Mouse (Mus musculus) gastrocnemius, adult 18-20 months (tissue): ENCODE measurements at regions not wholly inside any gene's neighbourhood (a gene's known extent, or its start where the extent isn't known, plus 50 kb on each side); places are given as distances from the start of the nearest gene placed in this dataset.

Experiments
- DNase-seq: peaks from one replicate; pipeline ENCODE4 v3.0.0; 2021; ENCODE audit warnings: low spot score

DNA sequence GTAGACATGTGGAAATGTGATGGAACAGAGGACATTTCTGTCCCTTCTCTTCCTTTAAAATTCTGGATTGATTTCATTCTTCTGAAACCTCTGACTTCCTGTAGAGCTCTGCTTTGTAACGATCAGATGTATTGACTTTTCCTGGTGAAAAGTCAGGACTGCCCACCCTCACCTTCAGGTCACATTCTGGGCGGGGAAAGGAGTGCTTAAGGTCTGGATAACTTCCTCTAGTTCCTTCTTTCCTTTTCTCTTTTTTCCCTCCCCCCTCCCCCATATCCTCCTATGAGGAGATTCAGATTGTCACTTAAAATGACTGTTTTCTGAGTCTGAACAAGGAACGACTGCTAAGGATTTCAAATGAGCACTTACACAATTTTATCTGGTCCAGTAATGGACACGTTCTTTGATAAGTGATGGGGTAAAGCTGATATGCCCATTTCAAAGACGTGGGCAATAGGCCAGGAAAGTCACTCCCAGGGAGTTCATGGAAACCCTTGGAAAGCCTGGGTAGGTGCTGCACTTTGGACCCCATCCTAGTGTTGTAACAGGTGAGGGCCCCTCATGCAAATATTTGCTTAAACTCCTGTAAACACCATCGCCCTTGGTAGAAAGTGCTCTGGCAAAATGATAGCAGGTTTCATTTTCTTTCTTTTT lies 186.9 kb upstream of the Marcks start:
- no peak for DNase-seq

DNA sequence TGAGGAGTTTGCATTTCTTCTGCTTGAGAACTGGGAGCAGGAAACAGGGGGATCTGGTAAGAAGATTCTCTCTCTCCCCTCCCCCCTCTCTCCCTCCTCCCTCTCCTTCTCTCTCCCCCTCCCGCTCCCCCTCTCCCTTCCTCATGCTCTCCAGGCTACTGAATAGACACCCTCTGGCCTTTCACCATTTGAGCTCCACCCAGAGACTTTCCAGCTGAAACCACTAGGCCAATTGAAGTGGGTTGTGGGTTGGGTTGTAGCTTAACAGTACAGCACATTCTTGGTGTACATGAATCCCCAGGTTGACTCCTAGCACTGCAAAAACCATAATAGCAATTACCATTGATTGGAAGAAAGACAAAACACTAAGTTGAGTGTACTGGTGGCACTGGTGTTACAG lies 185.0 kb upstream of the Marcks start:
- no peak for DNase-seq

DNA sequence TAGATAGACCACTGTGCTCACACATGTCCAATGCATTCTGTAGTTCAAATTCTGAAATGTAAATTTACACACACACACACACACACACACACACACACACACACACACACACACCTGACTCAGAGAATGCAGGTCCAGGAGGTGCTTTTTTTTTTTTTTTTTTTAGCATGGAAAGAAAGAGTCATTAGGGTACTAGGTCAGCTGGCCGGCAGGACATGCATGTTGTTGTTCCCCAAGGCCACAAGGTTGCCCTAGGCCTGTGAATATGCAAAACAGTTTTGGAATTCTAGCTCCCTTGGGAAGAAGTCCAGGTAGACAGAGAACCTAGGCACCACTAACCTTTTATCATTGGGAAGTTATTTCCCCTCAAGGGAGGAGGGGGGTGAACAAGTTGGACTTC lies 184.1 kb upstream of the Marcks start:
- DNase-seq, result no peak

DNA sequence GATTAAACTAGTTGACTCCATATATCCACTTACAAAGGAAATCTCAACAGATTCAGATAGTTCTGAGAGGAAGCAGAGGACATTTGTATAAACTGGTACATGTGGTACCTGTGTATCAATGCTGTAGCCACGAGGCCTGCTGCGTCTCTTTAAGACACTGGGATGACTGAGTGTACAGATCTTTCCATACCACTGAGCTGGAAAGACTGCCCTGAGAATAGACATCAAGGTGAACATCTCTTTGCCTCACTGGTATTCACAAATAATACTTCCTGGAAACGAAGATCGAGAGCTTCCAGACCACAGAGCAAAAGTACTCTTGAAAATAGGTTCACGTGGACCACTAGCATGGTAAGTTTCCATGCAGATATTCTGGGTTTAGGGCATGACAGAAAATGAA lies 183.6 kb upstream of the Marcks start:
- no peak for DNase-seq

DNA sequence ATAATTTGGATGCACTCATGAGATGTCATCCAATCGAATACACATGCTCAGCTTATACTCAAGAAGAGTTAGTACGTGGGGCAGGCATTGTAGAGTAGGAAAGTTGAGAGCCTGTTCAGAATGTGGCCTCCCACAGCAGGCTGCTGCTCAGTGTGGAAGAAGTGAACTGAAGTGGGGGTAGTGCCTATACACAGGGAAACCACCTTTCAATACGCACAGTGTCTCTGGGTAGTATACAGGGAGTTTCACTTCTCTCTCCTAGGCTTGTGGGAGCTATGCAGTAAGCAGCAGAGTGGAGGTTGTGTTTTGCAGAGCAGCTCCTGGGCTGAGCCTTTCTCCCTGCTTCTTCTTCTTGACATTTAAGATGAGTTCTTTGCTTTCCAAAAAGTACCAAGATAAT lies 182.5 kb upstream of the Marcks start:
- DNase-seq, result no peak

DNA sequence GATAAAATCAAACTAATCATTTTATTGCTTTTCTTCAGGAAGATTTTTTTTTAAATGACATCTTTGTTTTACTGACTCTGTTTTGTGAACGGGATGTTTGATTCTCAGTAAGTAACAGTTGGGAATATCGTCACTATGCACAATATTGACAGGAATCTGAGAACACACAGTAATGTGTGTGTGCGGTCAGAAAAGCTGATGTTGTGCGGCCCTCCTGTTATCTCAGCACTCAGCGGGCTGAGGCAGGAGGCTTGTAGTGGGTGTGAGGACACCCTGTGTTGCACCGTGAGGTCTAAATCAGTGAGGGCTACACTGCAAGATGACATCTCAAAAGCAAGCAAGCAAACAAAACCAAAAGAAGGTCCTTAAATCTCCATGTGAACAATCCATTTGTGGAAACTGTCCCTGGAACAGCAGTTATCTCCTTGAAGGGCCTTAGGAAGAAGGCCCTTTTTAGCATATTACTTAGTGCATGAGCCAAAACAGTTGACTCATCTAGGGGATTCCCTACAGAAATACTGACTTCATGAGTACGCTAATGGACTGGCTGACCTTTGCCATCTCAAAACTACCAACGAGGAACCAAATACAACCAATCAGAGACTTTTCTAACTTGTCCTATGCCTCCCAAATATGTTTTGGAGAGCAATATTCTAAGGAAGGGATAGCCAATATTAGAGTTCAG lies 181.2 kb upstream of the Marcks start:
- DNase-seq, result no peak

DNA sequence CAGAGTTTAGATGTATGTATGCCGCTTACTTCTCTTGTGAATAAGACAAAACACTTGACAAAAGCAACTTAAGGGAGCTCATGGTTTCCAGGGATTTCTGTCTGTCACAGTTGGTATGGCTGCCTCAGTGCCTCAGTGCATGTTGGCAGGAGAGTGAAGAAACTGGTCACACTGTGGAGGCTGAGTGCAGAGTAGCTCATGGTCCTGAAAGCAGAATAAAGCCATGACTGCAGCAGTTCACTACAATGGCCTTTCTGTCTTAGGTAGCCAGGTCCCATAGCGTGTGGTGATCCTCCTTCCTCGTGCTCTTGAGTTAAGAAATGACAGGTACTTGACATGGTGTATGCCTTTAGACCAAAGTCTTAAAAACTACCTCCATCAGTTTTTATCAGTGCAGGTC lies 178.0 kb upstream of the Marcks start:
- no peak for DNase-seq

DNA sequence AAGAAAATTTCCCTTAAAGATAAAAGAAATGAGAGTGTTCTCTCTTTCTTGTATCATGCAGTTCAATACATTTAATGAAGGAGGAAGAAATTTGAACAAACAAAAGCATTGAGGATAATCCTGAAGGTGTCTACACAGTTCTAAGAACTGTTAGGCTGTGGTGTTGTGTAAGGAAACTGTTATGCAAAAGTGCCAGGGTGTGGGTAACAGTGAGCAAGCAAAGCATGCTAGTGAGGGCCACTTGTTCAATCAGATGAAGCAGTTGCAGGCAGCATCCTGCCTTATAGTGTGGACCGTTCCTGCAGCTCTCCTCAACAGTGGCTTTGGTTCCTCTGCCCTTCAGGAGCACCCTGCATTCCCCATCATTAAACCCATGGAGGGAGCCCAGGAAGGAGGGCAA lies 177.1 kb upstream of the Marcks start:
- no peak for DNase-seq

DNA sequence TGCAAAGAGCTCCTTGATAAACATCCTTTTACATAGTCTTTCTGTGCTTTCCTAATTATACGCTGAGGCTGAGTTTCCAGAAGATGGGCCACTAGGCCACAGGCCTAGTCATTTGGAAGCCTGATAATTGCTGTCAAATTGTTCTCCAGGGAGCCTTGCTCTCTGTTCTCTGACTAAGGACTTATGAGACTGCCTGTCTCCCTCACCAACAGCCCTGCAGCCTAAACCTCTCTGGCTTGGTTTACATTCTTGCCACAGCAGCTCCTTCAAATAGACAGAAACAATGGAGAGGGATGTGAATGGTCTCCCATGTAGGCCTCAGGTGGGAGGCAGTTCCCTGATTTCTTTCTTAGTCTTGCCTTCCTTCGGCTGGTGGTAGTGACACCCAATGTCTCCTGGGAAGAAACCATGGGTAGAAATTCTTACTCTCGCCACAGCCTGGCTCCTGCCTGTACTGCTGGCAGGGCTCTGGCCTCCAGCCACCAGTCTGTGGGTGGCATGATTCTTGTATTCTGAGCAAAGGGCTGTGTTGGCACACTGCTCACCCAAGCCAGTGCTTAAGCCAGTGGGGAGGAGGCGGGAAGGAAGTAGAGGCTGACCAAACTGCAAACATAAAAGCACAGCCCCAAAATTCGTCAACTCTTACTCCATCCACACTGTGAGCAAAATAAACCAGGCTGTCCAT lies 176.2 kb upstream of the Marcks start:
- no peak for DNase-seq

DNA sequence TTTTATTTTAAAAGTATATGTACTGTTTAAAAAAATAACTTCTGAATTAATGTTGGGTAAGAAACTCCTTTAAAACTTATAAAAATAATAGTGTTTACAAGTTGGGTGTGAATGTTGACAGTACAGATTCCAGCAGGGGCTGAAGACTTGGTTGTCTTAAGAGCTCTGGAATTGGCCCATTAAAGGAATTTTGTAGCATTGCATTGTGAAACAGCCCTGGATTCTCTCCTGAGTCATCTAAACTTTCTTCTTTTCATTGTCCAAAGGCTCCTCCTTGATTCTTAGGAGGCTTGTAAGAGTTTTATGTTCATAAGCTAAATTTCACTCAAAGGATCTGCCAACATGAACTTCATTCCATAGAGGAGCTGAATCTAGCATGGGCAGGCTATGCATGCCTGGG lies 174.7 kb upstream of the Marcks start:
- no peak for DNase-seq

DNA sequence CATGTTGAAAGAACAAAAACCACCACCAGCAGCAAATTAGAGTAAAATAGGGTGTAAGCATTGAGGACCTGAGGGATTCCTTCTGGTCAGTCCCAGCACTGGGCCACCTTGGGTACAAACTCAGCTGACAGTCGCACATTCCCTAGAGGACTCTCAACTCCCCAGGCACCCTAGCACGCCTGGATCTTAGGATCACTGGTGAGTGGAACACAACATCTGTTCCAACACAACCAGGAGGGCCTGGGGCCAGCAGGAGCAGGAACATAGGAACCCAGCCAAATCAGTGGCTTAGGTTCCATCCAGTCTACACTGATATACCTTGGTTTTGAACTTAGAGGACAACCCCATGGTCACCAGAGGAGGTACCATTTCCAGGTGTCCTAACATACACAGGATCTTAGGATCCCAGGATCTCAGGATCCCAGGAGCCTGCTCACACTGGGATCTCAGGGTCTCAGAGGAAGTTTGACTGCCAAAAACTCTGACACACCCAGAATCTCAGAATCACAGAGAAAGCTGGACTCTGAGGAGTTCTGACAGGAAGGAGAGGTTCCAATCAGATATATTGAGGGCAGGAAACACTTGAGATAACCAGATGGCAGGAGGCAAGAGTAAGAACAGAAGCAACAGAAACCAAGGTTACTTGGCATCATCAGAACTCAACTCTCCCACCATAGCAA lies 171.7 kb upstream of the Marcks start:
- peak; percentile 13 for DNase-seq

DNA sequence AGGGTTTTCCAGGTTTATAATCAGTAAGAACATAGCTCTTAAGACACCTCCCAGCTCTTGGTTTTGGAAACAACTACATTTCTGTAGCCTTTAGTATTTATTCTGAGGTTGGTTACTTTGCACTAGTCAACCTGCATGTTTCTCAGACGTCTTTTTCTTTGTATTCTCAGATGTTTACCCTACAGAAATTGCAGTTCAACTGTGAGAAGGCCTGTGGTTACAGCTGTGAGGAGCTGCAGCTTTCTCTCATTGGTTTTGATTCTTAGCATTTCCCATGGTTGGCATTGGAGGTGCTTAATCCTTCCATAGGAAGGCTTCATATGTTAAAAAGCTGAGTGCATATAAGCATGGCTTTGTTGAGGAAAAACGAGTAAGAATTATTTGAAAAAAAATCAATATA lies 165.9 kb upstream of the Marcks start:
- no peak for DNase-seq

DNA sequence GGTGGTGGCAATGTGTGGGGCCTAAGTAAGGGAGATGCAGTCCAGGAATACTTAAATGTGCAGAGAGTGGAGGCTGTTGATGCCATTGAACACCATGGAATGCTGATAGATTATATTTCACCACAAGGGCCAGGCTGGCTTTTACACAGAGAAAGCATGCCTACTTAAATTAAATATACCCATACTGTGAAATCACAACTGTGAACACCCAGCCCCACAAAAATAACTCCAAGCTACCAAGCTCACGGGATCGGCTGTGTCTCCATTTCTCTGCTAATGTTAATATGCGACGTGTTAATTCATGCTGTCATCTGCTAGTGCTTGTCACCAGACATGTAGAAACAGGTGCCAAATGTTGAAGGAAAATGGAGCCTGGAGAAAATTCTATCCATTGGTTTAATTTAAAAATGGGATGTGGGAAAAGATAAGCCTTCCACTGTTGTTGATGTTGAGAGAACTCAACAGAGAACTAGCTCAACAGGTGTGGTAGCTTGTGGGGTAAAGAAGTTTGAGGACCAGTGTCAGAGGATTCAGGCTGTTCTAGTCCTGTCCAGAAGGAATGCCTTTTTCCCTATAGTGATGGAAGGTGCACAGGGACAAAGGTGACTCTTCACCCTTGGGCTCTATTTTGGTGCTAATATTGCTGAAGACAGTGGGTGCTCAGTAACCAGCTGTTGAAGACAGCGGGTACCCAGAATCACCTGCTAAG lies 161.6 kb upstream of the Marcks start:
- no peak for DNase-seq

DNA sequence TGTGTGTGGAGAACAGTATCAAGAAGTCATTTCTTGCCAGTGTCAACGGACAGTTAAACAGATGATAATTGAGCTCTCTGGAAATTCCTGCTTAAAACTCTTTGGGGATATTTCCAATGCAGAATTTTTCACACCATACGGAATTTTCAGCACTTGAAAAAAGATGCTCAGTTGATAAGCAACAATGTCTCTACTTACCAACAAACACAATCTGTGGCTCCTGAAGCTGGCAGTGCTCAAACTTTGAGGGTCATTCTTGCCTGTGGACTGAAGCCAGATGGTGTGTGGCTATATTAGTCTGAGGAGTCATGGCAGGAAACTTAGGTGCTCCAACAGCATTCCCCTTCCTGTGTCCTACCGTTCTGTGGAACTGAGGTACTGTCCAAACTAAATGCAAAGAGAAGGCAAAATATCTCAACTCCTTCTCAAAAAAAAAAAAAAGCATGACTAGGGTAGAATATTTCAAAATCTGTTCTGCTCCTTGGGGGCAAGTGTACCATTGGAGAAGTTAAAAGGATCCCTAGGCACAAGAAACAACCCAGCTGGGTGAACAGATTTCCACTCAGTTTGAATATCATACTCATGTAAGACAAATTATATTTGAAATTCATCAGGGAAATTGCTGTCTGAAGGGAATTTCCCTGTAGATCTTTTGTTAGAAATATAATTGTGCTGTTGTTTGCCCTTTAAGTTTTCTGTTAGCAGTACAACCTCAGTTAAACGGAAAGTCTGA lies 160.1 kb upstream of the Marcks start:
- no peak for DNase-seq

DNA sequence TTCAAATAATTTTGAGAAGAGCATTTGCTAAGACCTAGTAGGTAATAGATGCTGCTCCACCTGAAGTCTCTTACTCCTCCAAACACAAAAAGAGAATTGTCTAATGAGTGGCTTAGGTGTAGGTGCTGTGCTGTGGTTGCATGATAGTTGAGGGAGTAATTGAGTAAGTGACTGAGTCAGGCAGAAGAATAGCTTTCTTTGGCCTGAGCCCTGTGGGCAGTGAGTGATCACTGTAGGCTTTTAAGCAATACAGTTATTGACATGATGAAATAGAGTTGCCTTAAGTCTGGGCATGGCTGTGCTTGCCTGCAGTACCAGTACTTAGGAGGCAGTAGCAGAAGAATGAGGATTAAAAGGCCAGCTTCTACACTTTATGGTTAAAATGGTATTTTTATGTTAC lies 155.5 kb upstream of the Marcks start:
- DNase-seq, result no peak

DNA sequence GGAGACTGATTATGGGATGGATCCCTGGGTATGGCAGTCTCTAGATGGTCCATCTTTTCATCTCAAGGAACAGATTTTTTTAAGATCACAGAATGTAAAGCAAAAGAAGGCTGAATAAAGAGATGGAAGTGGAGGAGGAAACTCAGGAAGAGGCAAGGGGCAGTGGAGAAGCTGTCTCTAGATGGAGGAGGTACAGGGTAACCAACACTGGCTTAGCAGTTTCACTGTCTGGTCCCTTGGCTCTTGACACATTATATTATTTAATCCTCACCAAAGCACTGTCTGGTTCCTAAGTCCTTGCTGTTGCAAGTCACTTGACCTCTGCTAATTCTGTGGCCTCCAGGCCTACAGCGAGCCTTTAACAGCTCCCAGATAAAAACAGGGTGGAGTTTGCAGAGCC lies 154.6 kb upstream of the Marcks start:
- no peak for DNase-seq

DNA sequence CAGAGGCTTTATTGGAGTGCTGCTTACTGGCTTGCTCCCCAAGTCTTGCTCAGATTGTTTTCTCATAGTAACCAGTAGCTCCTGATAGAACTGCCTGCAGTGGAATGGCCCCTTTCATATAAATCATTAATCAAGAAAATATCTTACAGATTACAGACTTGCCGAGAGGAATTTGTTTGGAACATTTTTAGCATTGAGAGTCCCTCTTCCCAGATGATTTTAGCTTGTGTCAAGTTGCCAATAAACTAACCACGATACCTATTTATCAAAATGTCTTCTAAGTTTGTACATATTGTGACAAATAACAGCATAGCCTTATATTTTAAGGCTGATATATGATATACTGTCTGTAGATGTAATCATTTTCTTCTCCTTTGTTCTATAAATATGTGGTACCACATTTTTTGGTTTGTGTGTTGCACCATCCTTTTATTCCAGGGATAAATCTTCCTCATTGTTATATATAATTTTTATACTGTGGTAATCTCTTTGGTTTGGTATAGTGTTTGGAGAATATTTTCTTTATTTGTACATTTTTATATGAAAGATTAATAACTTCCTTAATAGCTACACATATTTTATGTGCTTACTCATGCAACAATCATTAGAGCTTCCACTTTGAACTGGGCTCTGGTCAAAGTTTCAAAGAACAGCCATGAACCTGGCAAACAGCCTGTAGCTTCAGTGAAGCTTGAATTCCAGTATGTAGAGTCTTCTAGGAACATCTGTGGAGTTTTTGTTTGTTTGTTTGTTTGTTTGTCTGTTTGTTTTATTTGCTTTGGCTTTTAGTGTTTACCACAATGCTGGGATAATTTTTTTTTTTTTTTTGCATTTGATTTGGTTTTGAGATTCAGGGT lies 153.1 kb upstream of the Marcks start:
- DNase-seq, result no peak

DNA sequence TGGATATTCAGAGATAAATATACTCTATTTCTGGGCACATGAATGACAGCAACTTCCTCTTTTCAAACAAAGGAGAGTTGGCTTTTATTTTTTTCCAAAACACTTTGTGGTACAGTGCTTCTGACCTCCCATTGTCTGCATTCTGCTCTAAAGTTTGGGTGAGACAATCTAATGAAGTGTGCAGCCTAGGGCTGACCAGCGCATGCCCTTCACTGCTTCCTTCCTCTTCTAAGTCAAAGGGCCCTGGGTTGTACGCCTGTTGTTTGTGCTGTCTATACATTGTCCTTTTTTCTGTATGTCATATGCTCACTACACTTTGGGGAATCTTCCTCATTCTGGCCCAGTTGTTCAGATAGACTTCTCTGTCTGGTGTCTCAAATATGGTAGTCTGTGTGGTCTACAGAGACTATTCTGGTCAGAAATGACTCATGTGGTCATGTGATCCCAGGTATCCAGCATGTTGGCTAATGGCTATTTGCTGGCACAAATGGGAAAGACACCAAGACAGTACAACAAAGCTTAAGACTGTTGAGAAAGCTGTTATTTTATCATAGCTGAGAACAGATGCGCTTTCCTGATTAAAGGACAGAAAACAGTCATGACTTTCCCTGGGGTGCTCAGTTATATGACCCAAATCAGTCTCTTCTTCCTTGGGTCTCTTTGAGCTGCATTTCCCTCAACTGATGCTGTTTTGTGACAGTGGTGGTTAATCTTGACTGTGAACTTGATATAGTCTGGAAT lies 151.4 kb upstream of the Marcks start:
- DNase-seq, result no peak

DNA sequence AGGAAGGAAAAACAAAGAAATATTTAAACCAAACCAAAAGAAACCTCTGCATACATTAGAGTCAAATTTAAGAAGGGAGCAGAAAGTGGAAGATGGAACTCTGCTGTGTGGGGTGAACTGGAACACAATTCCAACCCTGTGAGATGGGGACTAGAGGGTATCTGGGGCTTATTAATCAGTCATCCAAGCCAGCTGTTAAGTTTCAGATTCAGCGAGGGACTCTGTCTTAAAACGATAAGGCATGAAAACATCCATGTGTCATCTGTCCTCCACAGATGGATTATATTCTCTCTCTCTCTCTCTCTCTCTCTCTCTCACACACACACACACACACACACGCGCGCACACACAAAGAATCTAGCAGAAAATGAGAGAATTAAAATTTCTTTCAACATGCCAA lies 147.6 kb upstream of the Marcks start:
- no peak for DNase-seq
